Mouse (Mus musculus): ENCODE measurements around the gene Spink4. TPM values are rescaled to one million over a fixed set of nuclear protein-coding genes. Genes with fewer than 3 reads are reported as not detected.

The Spink4 gene
- polyA plus RNA-seq (2015; fragmentation: Nextera tagmentation; extraction: Ambion mirVana) = not detected in 2 replicates

DNA sequence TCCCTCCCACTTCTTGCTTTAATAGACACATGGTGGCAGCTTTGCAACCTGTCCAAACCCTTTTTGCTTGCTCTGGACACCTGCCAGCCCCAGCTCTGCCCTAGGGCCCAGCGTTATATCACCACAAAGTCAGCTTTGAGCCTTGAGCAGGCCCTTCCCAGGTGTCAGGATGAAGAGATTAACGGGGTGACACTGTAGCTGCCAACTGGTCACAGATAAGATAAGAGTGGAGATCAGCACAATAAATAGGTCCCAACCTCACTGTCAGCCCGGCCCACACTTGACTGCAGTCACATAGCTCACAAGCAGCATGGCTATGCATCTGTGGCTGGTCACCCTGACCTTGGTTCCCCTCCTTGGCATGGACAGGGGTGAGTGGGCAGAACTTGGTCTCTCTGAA lies at the start of gene Spink4:
Gene Spink4, plus strand, starts transcription at position 268 of the 400 bp plus-strand sequence.
- Histone ChIP-seq H3K9me3 (no peaks in the 10 kb centered on the region), H3K27ac (no peak within 1 kb of the TSS), H3K9ac (replicated peaks) (no peak within 1 kb of the TSS), H3K4me1 (replicated peaks) (no peaks in the 10 kb centered on the region), H3K27me3 (no peaks in the 10 kb centered on the region), H3K4me3 (replicated peaks) (no peak within 1 kb of the TSS), H3K36me3 (no peaks in the 10 kb centered on the region), H3K4me2 (replicated peaks) (no peak within 1 kb of the TSS)
- no peak for ATAC-seq
- WGBS = 77% methylated on average over 3 of the region's 3 CpGs

- Histone ChIP-seq H3K4me1 (replicated peaks) (0 out of 2 replicates have a peak, but pooled peaks cover 4% of the 10 kb centered on the region), H3K36me3 (no peaks in the 10 kb centered on the region), H3K27ac (no peak overlapping the region), H3K4me2 (replicated peaks) (no peak overlapping the region), H3K9me3 (no peaks in the 10 kb centered on the region), H3K4me3 (replicated peaks) (no peak overlapping the region), H3K27me3 (no peaks in the 10 kb centered on the region), H3K9ac (replicated peaks) (no peak overlapping the region)
- 94% methylated on average over 4 of the region's 4 CpGs for WGBS
- no peak for ATAC-seq
These were observed 49.6 kb upstream of the Spink4 start for GRCm38 (mm10) chr4:40870206-40870605.

- no peak overlapping the region for H3K27ac ChIP-seq
- H3K4me2 ChIP-seq (replicated peaks) = no peak overlapping the region
- no peaks in the 10 kb centered on the region for H3K27me3 ChIP-seq
- peaks cover 9% of the 10 kb centered on the region for H3K4me1 ChIP-seq (replicated peaks)
- H3K9ac ChIP-seq (replicated peaks) = no peak overlapping the region
- no peaks in the 10 kb centered on the region for H3K9me3 ChIP-seq
- no peak overlapping the region for H3K4me3 ChIP-seq (replicated peaks)
- 91% methylated on average over 3 of the region's 3 CpGs for WGBS
- ATAC-seq = no peak
- no peaks in the 10 kb centered on the region for H3K36me3 ChIP-seq
These were observed 47.7 kb upstream of the Spink4 start for GRCm38 (mm10) chr4:40872129-40872528.

GRCm38 (mm10) chr4:40873320-40873719 lies 46.5 kb upstream of the Spink4 start:
- Histone ChIP-seq H3K9me3 (no peaks in the 10 kb centered on the region), H3K27me3 (no peaks in the 10 kb centered on the region), H3K27ac (no peak overlapping the region), H3K4me3 (replicated peaks) (no peak overlapping the region), H3K4me1 (replicated peaks) (peaks cover 13% of the 10 kb centered on the region), H3K36me3 (no peaks in the 10 kb centered on the region), H3K4me2 (replicated peaks) (no peak overlapping the region), H3K9ac (replicated peaks) (no peak overlapping the region)
- ATAC-seq = no peak
- WGBS = 79% methylated on average over 2 of the region's 2 CpGs

- Histone ChIP-seq H3K4me3 (replicated peaks) (no peak overlapping the region), H3K36me3 (no peaks in the 10 kb centered on the region), H3K4me2 (replicated peaks) (no peak overlapping the region), H3K27me3 (no peaks in the 10 kb centered on the region), H3K9me3 (no peaks in the 10 kb centered on the region), H3K27ac (no peak overlapping the region), H3K9ac (replicated peaks) (no peak overlapping the region), H3K4me1 (replicated peaks) (peaks cover 13% of the 10 kb centered on the region)
- ATAC-seq = no peak
- WGBS = 57% methylated on average over 6 of the region's 6 CpGs
These were observed 45.7 kb upstream of the Spink4 start for GRCm38 (mm10) chr4:40874151-40874600.

DNA sequence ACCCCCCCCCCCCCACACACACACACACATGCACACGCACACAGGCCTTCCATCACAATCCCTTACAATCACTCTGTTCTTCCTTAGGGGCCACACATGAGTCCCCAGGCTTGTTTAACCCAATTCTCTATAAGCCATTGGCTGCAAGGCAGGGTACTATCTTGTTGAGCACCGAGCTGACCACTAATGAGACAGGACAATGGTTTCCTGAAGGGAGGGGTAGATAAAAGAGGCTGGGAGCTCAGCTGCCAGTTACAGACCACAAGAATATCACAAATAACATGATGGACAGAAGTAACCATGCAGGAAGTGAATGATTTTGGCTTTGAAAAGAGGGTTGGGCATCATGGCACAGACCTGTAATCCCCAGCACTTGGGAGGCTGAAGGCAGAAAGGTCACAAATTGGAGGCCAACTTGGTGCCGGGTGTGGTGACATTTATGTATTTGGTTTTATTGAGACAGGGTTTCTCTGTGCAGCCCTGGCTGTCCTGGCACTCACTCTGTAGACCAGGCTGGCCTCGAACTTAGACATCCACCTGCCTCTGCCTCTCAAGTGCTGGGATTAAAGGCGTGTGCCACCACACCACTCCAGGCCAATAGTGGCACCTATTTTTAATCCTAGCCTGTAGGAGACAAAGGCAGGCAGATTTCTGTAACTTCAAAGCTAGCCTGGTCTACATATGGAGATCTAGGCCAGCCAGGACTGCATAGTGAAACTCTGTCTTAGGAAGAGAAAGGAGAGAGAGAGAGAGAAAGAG lies 44.9 kb upstream of the Spink4 start:
- no peak overlapping the region for H3K9ac ChIP-seq (replicated peaks)
- no peak overlapping the region for H3K27ac ChIP-seq
- H3K4me3 ChIP-seq (replicated peaks) = no peak overlapping the region
- H3K27me3 ChIP-seq = no peaks in the 10 kb centered on the region
- H3K4me1 ChIP-seq (replicated peaks) = peaks cover 13% of the 10 kb centered on the region
- WGBS = 85% methylated on average over 5 of the region's 5 CpGs
- H3K36me3 ChIP-seq = no peaks in the 10 kb centered on the region
- H3K4me2 ChIP-seq (replicated peaks) = no peak overlapping the region
- ATAC-seq = no peak
- H3K9me3 ChIP-seq = no peaks in the 10 kb centered on the region

DNA sequence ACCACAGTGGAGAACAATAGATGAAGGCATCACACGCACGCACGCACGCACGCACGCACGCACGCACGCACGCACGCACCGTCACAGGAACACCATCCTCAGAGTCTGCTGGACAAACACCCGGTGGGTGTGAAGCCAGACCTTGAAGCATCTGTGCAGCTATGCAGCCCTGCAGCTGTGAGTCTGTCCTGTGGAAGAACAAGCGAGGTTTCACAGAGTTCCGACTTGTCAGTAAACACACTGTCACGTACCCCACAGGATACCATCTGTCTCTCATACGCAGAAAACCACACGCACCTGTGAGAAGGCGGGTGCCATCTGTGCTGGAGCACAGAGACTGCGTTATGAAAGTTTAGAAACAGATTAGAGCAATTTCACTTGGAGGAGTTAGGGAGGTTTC lies 44.0 kb upstream of the Spink4 start:
- Histone ChIP-seq H3K9me3 (no peaks in the 10 kb centered on the region), H3K4me1 (replicated peaks) (peaks cover 13% of the 10 kb centered on the region), H3K27ac (no peak overlapping the region), H3K9ac (replicated peaks) (no peak overlapping the region), H3K4me2 (replicated peaks) (no peak overlapping the region), H3K36me3 (no peaks in the 10 kb centered on the region), H3K27me3 (no peaks in the 10 kb centered on the region), H3K4me3 (replicated peaks) (no peak overlapping the region)
- 91% methylated on average over 20 of the region's 20 CpGs for WGBS
- ATAC-seq = no peak

DNA sequence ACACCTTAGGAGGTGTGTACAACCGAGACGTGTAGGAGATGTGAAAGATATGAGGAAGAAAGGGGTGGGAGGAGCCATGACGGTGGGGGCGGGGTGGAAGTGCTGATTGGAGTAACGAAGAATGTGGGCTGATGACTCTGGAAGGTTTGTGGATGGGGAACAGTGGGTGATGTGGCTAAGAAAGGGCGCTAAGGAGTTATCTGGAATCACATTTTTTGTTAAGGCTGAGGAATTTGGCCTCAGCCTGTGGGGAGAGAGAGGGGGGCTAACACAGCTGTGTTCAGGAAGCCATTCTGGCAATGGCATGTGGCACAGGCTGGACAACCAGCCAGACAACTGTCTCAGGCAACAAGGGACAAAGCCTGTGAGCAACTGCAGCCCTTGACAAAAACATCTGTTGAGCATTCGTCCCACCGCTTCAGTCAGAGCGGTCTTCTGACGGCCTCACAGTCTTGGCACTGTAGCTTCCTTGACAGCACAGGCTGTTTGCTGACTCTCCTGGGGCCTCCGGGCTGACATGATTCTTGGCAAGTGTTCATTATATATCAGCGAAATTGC lies 43.0 kb upstream of the Spink4 start:
- no peak overlapping the region for H3K4me2 ChIP-seq (replicated peaks)
- no peak overlapping the region for H3K4me3 ChIP-seq (replicated peaks)
- H3K27me3 ChIP-seq = no peaks in the 10 kb centered on the region
- 48% methylated on average over 12 of the region's 12 CpGs for WGBS
- H3K36me3 ChIP-seq = no peaks in the 10 kb centered on the region
- H3K4me1 ChIP-seq (replicated peaks) = peaks cover 13% of the 10 kb centered on the region
- peak; percentile 63; the same call in 1 of the 2 replicates for ATAC-seq
- no peak overlapping the region for H3K9ac ChIP-seq (replicated peaks)
- no peaks in the 10 kb centered on the region for H3K9me3 ChIP-seq
- H3K27ac ChIP-seq = 0 out of 2 replicates have a peak overlapping the region, but pooled peaks have one; percentile 25

DNA sequence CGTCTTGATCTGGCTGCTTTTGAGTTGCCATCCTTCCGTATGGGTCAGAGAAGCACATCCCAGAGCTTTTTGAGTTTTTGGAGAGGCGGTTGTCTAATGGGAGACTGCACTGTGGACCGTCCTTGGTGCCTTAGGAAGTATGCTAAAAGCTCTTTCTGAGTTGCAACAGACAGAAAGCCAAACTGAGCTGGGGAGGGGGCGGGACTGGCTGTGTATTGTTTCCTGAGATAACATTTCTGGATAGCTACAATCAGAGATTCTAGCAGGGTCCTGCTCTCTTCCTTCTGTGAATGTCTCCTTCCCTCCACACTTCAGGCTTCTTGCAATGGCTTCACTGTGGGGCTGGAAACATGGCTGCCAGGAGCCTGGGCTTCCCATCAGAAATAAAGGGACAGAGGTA lies 42.3 kb upstream of the Spink4 start:
- WGBS = 91% methylated on average over 5 of the region's 5 CpGs
- H3K4me2 ChIP-seq (replicated peaks) = no peak overlapping the region
- no peak for ATAC-seq
- H3K9me3 ChIP-seq = no peaks in the 10 kb centered on the region
- H3K4me1 ChIP-seq (replicated peaks) = peaks cover 13% of the 10 kb centered on the region
- no peak overlapping the region for H3K9ac ChIP-seq (replicated peaks)
- no peaks in the 10 kb centered on the region for H3K36me3 ChIP-seq
- no peaks in the 10 kb centered on the region for H3K27me3 ChIP-seq
- no peak overlapping the region for H3K4me3 ChIP-seq (replicated peaks)
- peak overlapping the region; percentile 25; the same call in 1 of the 2 replicates for H3K27ac ChIP-seq

- Histone ChIP-seq H3K4me3 (replicated peaks) (no peak overlapping the region), H3K4me1 (replicated peaks) (no peaks in the 10 kb centered on the region), H3K36me3 (no peaks in the 10 kb centered on the region), H3K4me2 (replicated peaks) (no peak overlapping the region), H3K9ac (replicated peaks) (no peak overlapping the region), H3K27me3 (no peaks in the 10 kb centered on the region), H3K27ac (no peak overlapping the region), H3K9me3 (no peaks in the 10 kb centered on the region)
- WGBS = 87% methylated on average over 10 of the region's 10 CpGs
- no peak for ATAC-seq
These were observed 36.7 kb upstream of the Spink4 start for GRCm38 (mm10) chr4:40883200-40883599.

DNA sequence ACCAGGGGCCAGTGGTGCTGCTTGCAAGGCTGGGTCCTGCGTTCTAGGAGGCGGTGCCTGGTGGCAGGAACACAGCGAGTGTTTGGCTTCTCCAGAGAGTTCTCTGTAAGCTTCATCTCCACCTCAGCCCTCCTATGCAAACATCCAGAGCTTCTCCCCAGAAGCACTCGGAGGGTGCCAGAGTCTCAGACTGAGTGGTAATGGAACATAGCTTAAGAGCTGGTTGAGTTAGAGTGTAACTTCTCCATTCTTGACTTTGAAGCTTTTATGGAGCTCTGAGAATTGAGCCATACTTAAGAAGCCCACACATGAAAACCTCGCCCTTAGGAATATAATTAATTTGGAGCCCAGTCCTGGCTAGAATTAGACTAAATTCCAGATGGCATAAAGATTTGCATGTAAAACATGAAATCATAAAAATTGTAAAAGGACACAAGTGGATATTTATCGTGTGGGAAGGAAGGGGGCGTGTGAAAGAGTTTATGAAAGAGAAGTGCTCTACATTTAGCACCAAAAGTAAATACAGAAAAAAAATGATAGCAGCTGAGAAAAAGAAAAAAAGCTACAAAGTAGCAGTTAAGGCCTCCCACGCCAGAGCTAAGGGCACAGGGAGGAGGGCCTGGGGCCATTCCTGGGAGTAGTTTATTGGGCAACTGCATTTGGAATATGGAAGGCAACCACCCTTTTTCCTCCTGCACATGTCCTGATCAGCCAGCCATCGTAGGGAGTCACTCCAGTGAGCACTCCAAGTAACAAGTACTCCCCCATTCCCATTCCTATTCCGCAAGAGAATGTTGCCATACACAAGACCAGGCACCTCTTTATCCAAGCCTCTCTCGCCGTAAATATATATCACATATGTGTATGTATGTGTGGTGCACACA lies 35.3 kb upstream of the Spink4 start:
- Histone ChIP-seq H3K9me3 (no peaks in the 10 kb centered on the region), H3K4me1 (replicated peaks) (no peaks in the 10 kb centered on the region), H3K27me3 (no peaks in the 10 kb centered on the region), H3K4me3 (replicated peaks) (no peak overlapping the region), H3K9ac (replicated peaks) (no peak overlapping the region), H3K27ac (no peak overlapping the region), H3K4me2 (replicated peaks) (no peak overlapping the region), H3K36me3 (no peaks in the 10 kb centered on the region)
- 88% methylated on average over 12 of the region's 12 CpGs for WGBS
- no peak for ATAC-seq

DNA sequence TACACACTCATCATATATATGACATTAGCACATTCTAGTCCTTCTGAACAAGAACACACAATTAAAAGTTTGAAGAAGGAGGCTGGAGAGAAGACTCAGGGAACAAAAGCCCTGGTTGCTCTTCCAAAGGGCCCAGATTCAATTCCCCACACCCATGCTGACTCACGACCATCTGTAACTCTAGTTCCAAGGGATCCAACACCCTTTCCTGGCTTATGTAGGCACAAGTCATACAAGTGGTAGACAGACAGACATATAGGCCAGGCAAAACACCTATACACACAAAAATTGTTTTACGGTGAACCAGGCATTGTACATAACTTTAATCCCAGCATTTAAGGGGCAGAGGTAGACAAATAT lies 34.7 kb upstream of the Spink4 start:
- whole genome bisulfite sequencing = 88% methylated on average over 2 of the region's 2 CpGs
- Histone ChIP-seq H3K9ac (replicated peaks) (no peak overlapping the region), H3K4me2 (replicated peaks) (no peak overlapping the region), H3K27me3 (no peaks in the 10 kb centered on the region), H3K4me3 (replicated peaks) (no peak overlapping the region), H3K4me1 (replicated peaks) (no peaks in the 10 kb centered on the region), H3K9me3 (no peaks in the 10 kb centered on the region), H3K36me3 (no peaks in the 10 kb centered on the region), H3K27ac (no peak overlapping the region)
- no peak for ATAC-seq
